Mouse (Mus musculus) retina, embryonic 14.5 days (tissue): ENCODE data around the gene Wasf3.
A peak's percentile ranks its signal among the peaks of the same experiment; 100 is the strongest.

ENCODE experiments used
- DNase-seq: peaks from one replicate; pipeline ENCODE4 v3.0.0-alpha.2; 2015; ENCODE audit warnings: low spot score

Wasf3 gene

GRCm38 (mm10) chr5:146384935-146385591 is at the start of gene Wasf3:
TSS of gene Wasf3 (plus strand) at chr5:146384985.
- DNase-seq = peak; percentile 90

GRCm38 (mm10) chr5:146338064-146338463 is 46.7 kb upstream of the Wasf3 start:
- no peak for DNase-seq

- no peak for DNase-seq
Observed at GRCm38 (mm10) chr5:146340037-146340436, 44.7 kb upstream of the Wasf3 start.

GRCm38 (mm10) chr5:146344911-146345686 is 39.7 kb upstream of the Wasf3 start:
- no peak for DNase-seq

GRCm38 (mm10) chr5:146347081-146347480 is 37.7 kb upstream of the Wasf3 start:
- no peak for DNase-seq

GRCm38 (mm10) chr5:146349183-146349582 is 35.6 kb upstream of the Wasf3 start:
- no peak for DNase-seq

- no peak for DNase-seq
Observed at GRCm38 (mm10) chr5:146350784-146351183, 34.0 kb upstream of the Wasf3 start.

GRCm38 (mm10) chr5:146352006-146352405 is 32.8 kb upstream of the Wasf3 start:
- DNase-seq = no peak

- DNase-seq = peak; percentile 47
Observed at GRCm38 (mm10) chr5:146360386-146360785, 24.4 kb upstream of the Wasf3 start.

GRCm38 (mm10) chr5:146362711-146363110 is 22.1 kb upstream of the Wasf3 start:
- DNase-seq = no peak

- no peak for DNase-seq
Observed at GRCm38 (mm10) chr5:146368356-146368755, 16.4 kb upstream of the Wasf3 start.

- DNase-seq = no peak
Observed at GRCm38 (mm10) chr5:146368971-146369370, 15.8 kb upstream of the Wasf3 start.

- no peak for DNase-seq
Observed at GRCm38 (mm10) chr5:146370794-146371193, 14.0 kb upstream of the Wasf3 start.

- DNase-seq = no peak
Observed at GRCm38 (mm10) chr5:146373238-146373637, 11.5 kb upstream of the Wasf3 start.

- peak; percentile 50 for DNase-seq
Observed at GRCm38 (mm10) chr5:146376601-146377000, 8.2 kb upstream of the Wasf3 start.

- peak; percentile 25 for DNase-seq
Observed at GRCm38 (mm10) chr5:146380041-146380440, 4.7 kb upstream of the Wasf3 start.

GRCm38 (mm10) chr5:146382268-146382667 is 2.5 kb upstream of the Wasf3 start:
- DNase-seq = peak; percentile 31

GRCm38 (mm10) chr5:146383401-146383800 is 1.4 kb upstream of the Wasf3 start:
- no peak for DNase-seq

- peak; percentile 23 for DNase-seq
Observed at GRCm38 (mm10) chr5:146385989-146386388, 1.2 kb downstream of the Wasf3 start.

- no peak for DNase-seq
Observed at GRCm38 (mm10) chr5:146386906-146387305, 2.1 kb downstream of the Wasf3 start.

GRCm38 (mm10) chr5:146394563-146394962 is 9.8 kb downstream of the Wasf3 start:
- no peak for DNase-seq

GRCm38 (mm10) chr5:146397253-146397652 is 12.5 kb downstream of the Wasf3 start:
- DNase-seq = no peak

GRCm38 (mm10) chr5:146398386-146399115 is 13.8 kb downstream of the Wasf3 start:
- DNase-seq = no peak
